Mouse (Mus musculus): ENCODE data around the gene Ripor1. TPM values are rescaled to one million over a fixed set of nuclear protein-coding genes. Genes with fewer than 3 reads are reported as not detected.

Gene Ripor1
- polyA plus RNA-seq, 1 experiment from 2014 or later, result 6.2 TPM

DNA sequence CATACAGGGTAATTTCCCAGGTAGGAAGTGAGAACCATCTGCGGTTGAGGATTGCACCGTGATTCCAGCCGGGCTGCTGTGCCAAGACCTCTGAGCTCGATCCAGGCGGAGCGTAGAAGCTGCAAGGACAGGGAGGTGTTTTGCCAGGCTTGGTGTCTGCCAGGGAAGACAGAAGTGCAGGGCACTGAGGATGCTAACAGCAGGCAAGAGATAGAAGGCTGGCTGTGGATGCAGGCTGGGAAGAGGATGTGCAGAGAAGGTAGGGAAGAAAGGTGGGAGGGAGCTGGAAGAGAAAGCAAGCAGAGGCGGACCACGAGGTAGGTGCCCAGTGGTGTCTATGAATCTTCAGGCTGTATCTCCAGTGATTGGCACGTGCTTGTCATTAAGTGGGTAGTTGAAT lies 6.8 kb downstream of the Ripor1 start:
- ATAC-seq (no peak), DNase-seq (no peak)
- Histone ChIP-seq H3K27ac (ENCODE audit: low read depth) (no peak overlapping the region), H3K9ac (replicated peaks) (no peak overlapping the region), H3K36me3 (replicated peaks; ENCODE audit: insufficient read depth, low read length) (peaks cover 21% of the 10 kb centered on the region), H3K9me3 (ENCODE audit: low read length) (no peaks in the 10 kb centered on the region), H3K4me3 (ENCODE audit: low read depth, low read length) (no peak overlapping the region), H3K27me3 (ENCODE audit: insufficient read depth, low read length) (no peaks in the 10 kb centered on the region), H3K4me2 (ENCODE audit: low read depth, low read length) (no peak overlapping the region), H3K4me1 (ENCODE audit: insufficient read depth) (peaks cover 31% of the 10 kb centered on the region)
- TF ChIP-seq EP300 (IDR thresholded peaks at IDR 0.05; ENCODE audit: low read depth) (no peak), CTCF (IDR thresholded peaks at IDR 0.05; ENCODE audit: low read depth) (no peak)
- WGBS (ENCODE audit: insufficient replicate concordance), result 86% methylated on average over 9 of the region's 9 CpGs

DNA sequence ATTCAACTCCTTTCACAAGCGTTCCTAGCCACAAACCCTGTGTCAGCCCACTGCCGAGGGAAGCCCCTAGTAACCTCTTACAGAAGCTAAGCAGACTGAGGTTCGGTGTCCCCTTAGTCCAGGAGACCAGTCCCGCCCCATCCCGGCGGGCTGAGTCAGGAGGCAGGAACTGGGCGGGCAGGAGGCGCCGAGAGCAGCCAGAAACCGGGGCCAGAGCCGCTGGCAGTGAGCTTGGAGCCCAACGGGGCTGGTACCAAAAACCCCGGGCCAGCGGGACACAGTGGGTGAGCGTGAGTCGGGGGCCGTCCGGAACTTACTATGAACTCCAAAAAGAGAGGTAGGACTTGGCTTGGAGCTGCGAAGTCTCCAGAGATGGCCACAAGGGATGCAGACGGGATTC lies 8.0 kb downstream of the Ripor1 start:
- H3K9me3 ChIP-seq (ENCODE audit: low read length), result no peaks in the 10 kb centered on the region
- peak overlapping the region; percentile 68 for H3K4me2 ChIP-seq (ENCODE audit: low read depth, low read length)
- peaks cover 21% of the 10 kb centered on the region for H3K4me1 ChIP-seq (ENCODE audit: insufficient read depth)
- H3K9ac ChIP-seq (replicated peaks), result peak overlapping the region; percentile 45
- no peak for TF ChIP-seq EP300 (IDR thresholded peaks at IDR 0.05; ENCODE audit: low read depth)
- no peak for TF ChIP-seq CTCF (IDR thresholded peaks at IDR 0.05; ENCODE audit: low read depth)
- peak overlapping the region; percentile 40 for H3K4me3 ChIP-seq (ENCODE audit: low read depth, low read length)
- H3K27ac ChIP-seq (ENCODE audit: low read depth), result 0 out of 2 replicates have a peak overlapping the region, but pooled peaks have one; percentile 29
- peaks cover 33% of the 10 kb centered on the region for H3K36me3 ChIP-seq (replicated peaks; ENCODE audit: insufficient read depth, low read length)
- H3K27me3 ChIP-seq (ENCODE audit: insufficient read depth, low read length), result no peaks in the 10 kb centered on the region
- 6% methylated on average over 20 of the region's 20 CpGs for WGBS (ENCODE audit: insufficient replicate concordance)
- DNase-seq, result peak; percentile 49
- ATAC-seq, result no peak

DNA sequence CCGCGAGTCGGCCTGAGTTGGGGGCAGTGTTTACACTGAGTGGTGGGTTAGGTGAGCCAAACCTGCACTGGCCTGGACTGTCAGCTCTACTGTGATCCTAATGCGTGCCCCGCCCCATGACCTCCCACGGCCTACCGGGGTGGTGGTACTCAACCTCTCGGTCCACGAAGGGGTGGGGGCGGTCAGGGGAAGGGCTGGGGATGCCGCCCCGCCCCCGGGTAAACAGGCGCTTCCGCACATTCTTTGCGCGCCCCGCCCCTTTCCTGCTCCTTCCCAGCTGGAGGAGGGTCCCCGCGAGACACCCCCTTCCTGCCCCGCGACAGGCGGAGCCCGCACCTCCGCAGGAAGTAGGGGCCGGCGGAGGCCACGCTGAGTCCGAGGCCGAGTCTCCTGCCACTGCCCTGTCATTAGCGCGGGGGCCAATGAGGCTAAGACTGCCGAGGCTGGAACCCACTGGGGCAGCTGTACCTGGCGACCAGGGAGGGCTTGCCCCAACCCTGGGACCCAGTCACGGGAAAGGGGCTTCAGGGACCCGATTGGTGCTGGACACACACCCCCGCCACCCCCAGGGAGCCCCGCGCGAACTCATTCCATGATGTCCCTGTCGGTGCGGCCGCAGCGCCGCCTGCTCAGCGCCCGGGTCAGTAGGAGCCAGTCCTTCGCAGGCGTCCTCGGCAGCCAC lies 8.9 kb downstream of the Ripor1 start:
- H3K4me1 ChIP-seq (ENCODE audit: insufficient read depth), result peaks cover 21% of the 10 kb centered on the region
- 24% methylated on average over 50 of the region's 50 CpGs for WGBS (ENCODE audit: insufficient replicate concordance)
- peak; percentile 73 for DNase-seq

DNA sequence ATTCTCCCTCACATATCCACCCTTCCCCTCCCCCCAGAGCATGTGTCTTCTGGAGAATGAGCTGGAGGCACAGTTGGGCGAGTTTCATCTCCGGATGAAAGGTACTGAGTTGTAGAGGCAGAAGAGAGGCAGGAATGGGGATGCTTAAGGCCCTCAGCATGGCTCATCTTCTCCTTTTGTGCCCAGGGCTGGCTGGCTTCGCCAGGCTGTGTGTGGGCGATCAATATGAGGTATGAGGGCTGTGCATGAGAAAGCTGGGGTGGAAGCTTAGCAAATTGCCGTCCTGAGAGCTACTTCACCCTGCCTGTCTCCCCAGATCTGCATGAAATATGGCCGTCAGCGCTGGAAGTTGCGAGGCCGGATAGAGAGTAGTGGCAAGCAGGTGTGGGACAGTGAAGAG lies 10.9 kb downstream of the Ripor1 start:
- H3K36me3 ChIP-seq (replicated peaks; ENCODE audit: insufficient read depth, low read length), result peaks cover 61% of the 10 kb centered on the region
- no peak for TF ChIP-seq EP300 (IDR thresholded peaks at IDR 0.05; ENCODE audit: low read depth)
- TF ChIP-seq CTCF (IDR thresholded peaks at IDR 0.05; ENCODE audit: low read depth), result no peak
- H3K9ac ChIP-seq (replicated peaks), result no peak overlapping the region
- H3K4me2 ChIP-seq (ENCODE audit: low read depth, low read length), result no peak overlapping the region
- DNase-seq, result no peak
- H3K9me3 ChIP-seq (ENCODE audit: low read length), result no peaks in the 10 kb centered on the region
- peaks cover 9% of the 10 kb centered on the region for H3K4me1 ChIP-seq (ENCODE audit: insufficient read depth)
- no peak overlapping the region for H3K4me3 ChIP-seq (ENCODE audit: low read depth, low read length)
- 95% methylated on average over 9 of the region's 9 CpGs for WGBS (ENCODE audit: insufficient replicate concordance)
- no peak overlapping the region for H3K27ac ChIP-seq (ENCODE audit: low read depth)
- H3K27me3 ChIP-seq (ENCODE audit: insufficient read depth, low read length), result no peaks in the 10 kb centered on the region
- no peak for ATAC-seq

More for the DNA sequence above, 8.9 kb downstream of the Ripor1 start:
- Histone ChIP-seq H3K9me3 (ENCODE audit: low read length) (no peaks in the 10 kb centered on the region), H3K36me3 (replicated peaks; ENCODE audit: insufficient read depth, low read length) (peaks cover 42% of the 10 kb centered on the region), H3K27ac (ENCODE audit: low read depth) (no peak overlapping the region), H3K4me3 (ENCODE audit: low read depth, low read length) (peak overlapping the region; percentile 40), H3K4me2 (ENCODE audit: low read depth, low read length) (peak overlapping the region; percentile 68), H3K9ac (replicated peaks) (peak overlapping the region; percentile 45), H3K27me3 (ENCODE audit: insufficient read depth, low read length) (no peaks in the 10 kb centered on the region)
- peak; percentile 47 for ATAC-seq
- TF ChIP-seq EP300 (IDR thresholded peaks at IDR 0.05; ENCODE audit: low read depth), result no peak
- no peak for TF ChIP-seq CTCF (IDR thresholded peaks at IDR 0.05; ENCODE audit: low read depth)

DNA sequence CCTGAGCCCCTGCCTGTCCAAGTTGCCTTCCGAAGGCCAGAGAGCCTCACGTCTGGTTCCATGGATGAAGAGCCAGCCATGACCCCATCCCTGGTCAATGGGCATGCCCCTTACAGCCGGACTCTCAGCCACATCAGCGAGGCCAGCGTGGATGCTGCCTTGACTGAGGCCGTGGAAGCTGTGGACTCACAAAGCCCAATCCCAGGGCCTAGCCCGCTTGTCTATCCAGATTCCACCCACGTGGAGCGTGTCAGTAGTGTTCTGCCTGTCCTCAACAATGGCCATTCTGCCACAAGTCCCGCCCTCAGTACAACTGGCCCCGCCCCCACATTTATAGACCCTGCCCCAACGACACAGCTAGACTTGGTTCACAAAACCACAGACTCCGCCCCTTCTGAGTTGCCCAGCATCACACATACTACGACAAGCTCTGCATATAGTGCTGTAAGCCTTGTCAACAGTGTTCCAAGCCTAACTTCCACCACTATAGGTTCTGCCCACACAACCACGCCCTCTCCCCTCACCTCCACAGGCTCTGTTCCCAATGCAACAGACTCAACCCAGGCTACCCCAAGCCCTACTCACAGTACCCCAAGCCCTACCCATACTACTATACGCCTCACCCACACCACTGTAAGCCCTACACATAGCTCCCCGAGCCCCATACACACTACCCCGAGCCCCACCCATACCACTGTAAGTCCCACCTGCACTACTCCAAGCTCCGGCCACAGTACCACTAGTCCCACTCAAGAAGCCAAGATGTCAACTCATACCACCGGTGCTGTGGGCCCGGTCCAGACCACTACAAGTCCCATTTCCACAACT lies 12.6 kb downstream of the Ripor1 start:
- H3K36me3 ChIP-seq (replicated peaks; ENCODE audit: insufficient read depth, low read length), result peaks cover 67% of the 10 kb centered on the region
- TF ChIP-seq EP300 (IDR thresholded peaks at IDR 0.05; ENCODE audit: low read depth) (no peak), CTCF (IDR thresholded peaks at IDR 0.05; ENCODE audit: low read depth) (no peak)
- WGBS (ENCODE audit: insufficient replicate concordance), result 77% methylated on average over 21 of the region's 21 CpGs

DNA sequence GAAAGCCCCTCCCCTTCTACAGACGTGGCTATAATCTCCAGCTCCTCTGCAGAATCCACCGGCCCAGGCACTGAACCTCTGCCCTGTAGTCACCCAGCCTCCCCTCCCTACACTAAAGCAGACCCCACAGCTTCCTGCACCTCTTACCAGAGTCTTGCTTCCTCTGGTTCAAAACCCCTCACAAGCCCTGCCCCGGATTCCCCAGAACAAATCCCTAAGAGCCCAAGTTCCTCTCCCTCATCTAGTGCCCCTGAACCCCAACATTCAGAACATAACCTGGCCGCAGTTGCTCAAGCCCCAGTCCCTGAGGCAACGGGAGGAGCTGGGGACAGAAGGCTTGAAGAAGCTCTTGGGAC lies 13.2 kb downstream of the Ripor1 start:
- peaks cover 67% of the 10 kb centered on the region for H3K36me3 ChIP-seq (replicated peaks; ENCODE audit: insufficient read depth, low read length)
- ATAC-seq, result no peak

More for the DNA sequence above, 12.6 kb downstream of the Ripor1 start:
- no peaks in the 10 kb centered on the region for H3K27me3 ChIP-seq (ENCODE audit: insufficient read depth, low read length)
- no peak for DNase-seq
- H3K9ac ChIP-seq (replicated peaks), result no peak overlapping the region
- H3K4me3 ChIP-seq (ENCODE audit: low read depth, low read length), result no peak overlapping the region
- ATAC-seq, result no peak
- no peak overlapping the region for H3K4me2 ChIP-seq (ENCODE audit: low read depth, low read length)
- no peaks in the 10 kb centered on the region for H3K9me3 ChIP-seq (ENCODE audit: low read length)
- H3K4me1 ChIP-seq (ENCODE audit: insufficient read depth), result peaks cover 11% of the 10 kb centered on the region
- no peak overlapping the region for H3K27ac ChIP-seq (ENCODE audit: low read depth)

More for the DNA sequence above, 13.2 kb downstream of the Ripor1 start:
- H3K4me1 ChIP-seq (ENCODE audit: insufficient read depth), result peaks cover 9% of the 10 kb centered on the region
- 78% methylated on average over 5 of the region's 5 CpGs for WGBS (ENCODE audit: insufficient replicate concordance)
- TF ChIP-seq CTCF (IDR thresholded peaks at IDR 0.05; ENCODE audit: low read depth), result no peak
- no peak for TF ChIP-seq EP300 (IDR thresholded peaks at IDR 0.05; ENCODE audit: low read depth)
- no peak overlapping the region for H3K9ac ChIP-seq (replicated peaks)
- H3K27ac ChIP-seq (ENCODE audit: low read depth), result no peak overlapping the region
- DNase-seq, result no peak
- H3K4me2 ChIP-seq (ENCODE audit: low read depth, low read length), result no peak overlapping the region
- H3K4me3 ChIP-seq (ENCODE audit: low read depth, low read length), result no peak overlapping the region
- H3K9me3 ChIP-seq (ENCODE audit: low read length), result no peaks in the 10 kb centered on the region
- H3K27me3 ChIP-seq (ENCODE audit: insufficient read depth, low read length), result no peaks in the 10 kb centered on the region
